ENCODE assay signal across 8 mouse cellular contexts in the genomic region with DNA sequence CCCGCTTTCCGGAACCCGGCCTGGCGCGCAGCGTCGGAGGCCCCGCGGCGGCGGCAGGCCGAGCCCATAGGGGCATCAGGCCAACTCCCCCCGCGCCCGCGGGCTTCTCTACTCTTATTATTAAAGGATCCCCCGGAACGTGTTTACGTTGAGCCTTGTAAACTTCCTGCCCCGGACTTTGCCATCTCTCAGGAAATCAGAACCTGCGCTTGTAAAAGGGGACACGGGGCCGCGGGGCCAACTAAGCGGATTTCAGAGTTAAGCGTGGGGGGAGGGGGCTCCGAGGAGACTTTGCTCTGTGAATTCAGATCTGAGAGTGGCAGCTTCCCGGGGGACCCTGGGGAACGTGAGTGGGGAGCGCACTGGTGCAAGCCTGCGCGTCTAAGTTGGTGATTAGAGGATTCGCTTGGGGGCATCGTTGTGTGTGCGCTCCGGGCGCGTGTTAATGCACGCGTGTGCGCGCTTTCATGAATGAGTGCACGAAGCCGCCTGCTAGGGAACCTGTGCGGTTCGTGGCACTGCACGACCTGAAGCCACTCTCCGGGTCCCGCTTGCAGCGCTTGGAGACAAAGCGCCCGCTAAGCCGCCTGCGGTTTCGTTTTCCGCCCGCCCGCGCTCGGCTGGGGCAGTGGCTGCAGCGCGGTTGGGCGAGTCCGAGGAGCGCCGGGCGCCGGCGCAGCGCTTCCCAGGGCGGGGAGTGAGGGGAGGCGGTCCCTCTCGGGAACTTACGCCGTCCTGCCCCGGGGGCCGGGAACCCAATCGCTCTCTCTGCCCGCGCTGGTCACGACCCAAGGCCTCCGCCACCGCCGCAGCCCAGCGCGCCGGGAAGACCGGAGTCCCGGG. TPM values are rescaled to one million over a fixed set of nuclear protein-coding genes. Genes with fewer than 3 reads are reported as not detected.
DNase-seq lines count a peak whose midpoint lies in the region; ATAC-seq and TF ChIP-seq lines count a peak whose summit lies in the region.

No protein-coding gene starts in this region.

- peak overlapping the region; percentile 12; the same call in 1 of the 2 replicates for H3K4me3 ChIP-seq in thymus, adult 2 months (ENCODE audit: control insufficient read depth, insufficient read depth, low read length)
- H3K4me3 ChIP-seq in forebrain, embryonic 15.5 days = peak overlapping the region; percentile 41
- H3K4me3 ChIP-seq in hindbrain, embryonic 10.5 days = peak overlapping the region; percentile 59
- peak overlapping the region; percentile 57 for H3K4me3 ChIP-seq in limb, embryonic 15.5 days
- no peak overlapping the region for H3K4me3 ChIP-seq in myocyte

- no peaks in the 10 kb centered on the region for H3K79me2 ChIP-seq in myocyte (ENCODE audit: control insufficient read depth, insufficient read depth)

- H3K36me3 ChIP-seq in thymus, adult 2 months (ENCODE audit: control insufficient read depth, insufficient read depth, low read length) = no peaks in the 10 kb centered on the region
- H3K36me3 ChIP-seq in forebrain, embryonic 15.5 days = no peaks in the 10 kb centered on the region
- H3K36me3 ChIP-seq in hindbrain, embryonic 10.5 days = no peaks in the 10 kb centered on the region
- H3K36me3 ChIP-seq in limb, embryonic 15.5 days = no peaks in the 10 kb centered on the region
- no peaks in the 10 kb centered on the region for H3K36me3 ChIP-seq in myocyte (ENCODE audit: control insufficient read depth, insufficient read depth)

- peak overlapping the region; percentile 65 for H3K4me2 ChIP-seq in forebrain, embryonic 15.5 days (replicated peaks)
- peak overlapping the region; percentile 99 for H3K4me2 ChIP-seq in limb, embryonic 15.5 days
- H3K4me2 ChIP-seq in myocyte (ENCODE audit: low read depth) = peak overlapping the region; percentile 65

- no peaks in the 10 kb centered on the region for H3K9me3 ChIP-seq in forebrain, embryonic 15.5 days
- no peaks in the 10 kb centered on the region for H3K9me3 ChIP-seq in hindbrain, embryonic 10.5 days
- H3K9me3 ChIP-seq in limb, embryonic 15.5 days = no peaks in the 10 kb centered on the region

- DNase-seq in thymus, adult 2 months = no peak
- no peak for DNase-seq in thymus, postnatal 25 days
- DNase-seq in hindbrain, embryonic 10.5 days (ENCODE audit: low spot score) = peak; percentile 77
- DNase-seq in thymus, postnatal 14 days = no peak

- H3K27ac ChIP-seq in thymus, adult 2 months (ENCODE audit: control insufficient read depth, insufficient read depth, low read length) = no peak overlapping the region
- H3K27ac ChIP-seq in forebrain, embryonic 15.5 days (replicated peaks) = no peak overlapping the region
- H3K27ac ChIP-seq in hindbrain, embryonic 10.5 days = peak overlapping the region; percentile 4; the same call in 1 of the 2 replicates
- H3K27ac ChIP-seq in limb, embryonic 15.5 days = no peak overlapping the region

- peak overlapping the region; percentile 6; the same call in 1 of the 2 replicates for H3K9ac ChIP-seq in forebrain, embryonic 15.5 days (replicated peaks)
- 0 out of 2 replicates have a peak overlapping the region, but pooled peaks have one; percentile 7 for H3K9ac ChIP-seq in limb, embryonic 15.5 days

- no peak overlapping the region for H3ac ChIP-seq in myocyte (ENCODE audit: control insufficient read depth, insufficient read length)

- 1% methylated on average over 89 of the region's 89 CpGs for WGBS in thymus, adult 2 months
- WGBS in forebrain, embryonic 15.5 days = under 1% methylated on average over 85 of the region's 89 CpGs
- under 1% methylated on average over 89 of the region's 89 CpGs for WGBS in hindbrain, embryonic 10.5 days
- under 1% methylated on average over 89 of the region's 89 CpGs for WGBS in limb, embryonic 15.5 days

- peaks cover 32% of the 10 kb centered on the region for H3K27me3 ChIP-seq in thymus, adult 2 months (ENCODE audit: control insufficient read depth, insufficient read depth, low read length)
- H3K27me3 ChIP-seq in forebrain, embryonic 15.5 days = peaks cover 100% of the 10 kb centered on the region
- peaks cover 100% of the 10 kb centered on the region for H3K27me3 ChIP-seq in hindbrain, embryonic 10.5 days (ENCODE audit: insufficient read depth, poor library complexity, severe bottlenecking)
- peaks cover 99% of the 10 kb centered on the region for H3K27me3 ChIP-seq in limb, embryonic 15.5 days
- peaks cover 86% of the 10 kb centered on the region for H3K27me3 ChIP-seq in myocyte (ENCODE audit: control insufficient read depth, insufficient read depth, insufficient read length)

- H3K4me1 ChIP-seq in thymus, adult 2 months (replicated peaks; ENCODE audit: control insufficient read depth, insufficient read depth, low read length) = peaks cover 6% of the 10 kb centered on the region
- H3K4me1 ChIP-seq in forebrain, embryonic 15.5 days = peaks cover 29% of the 10 kb centered on the region
- H3K4me1 ChIP-seq in hindbrain, embryonic 10.5 days (replicated peaks) = peaks cover 41% of the 10 kb centered on the region
- H3K4me1 ChIP-seq in limb, embryonic 15.5 days = peaks cover 36% of the 10 kb centered on the region

- no peak for TF ChIP-seq POLR2A in thymus, adult 2 months (IDR thresholded peaks at IDR 0.05; ENCODE audit: control insufficient read depth, extremely low read depth, insufficient read depth, low read length, poor library complexity)
- no peak for TF ChIP-seq POLR2A in myocyte (IDR thresholded peaks at IDR 0.05; ENCODE audit: insufficient read length, low read depth)

- no peak for ATAC-seq in forebrain, embryonic 15.5 days (replicated peaks)
- ATAC-seq in limb, embryonic 15.5 days (ENCODE audit: insufficient number of reproducible peaks, low FRiP score, low TSS enrichment, low read depth) = no peak
- no peak for ATAC-seq in megakaryocyte progenitor cell, adult 5-6 weeks (replicated peaks; ENCODE audit: poor library complexity)

- TF ChIP-seq CTCF in thymus, adult 2 months (IDR thresholded peaks at IDR 0.05; ENCODE audit: borderline replicate concordance, control insufficient read depth, extremely low read depth, insufficient read depth, low read length, poor library complexity) = no peak

TF ChIP-seq in myocyte, 11 proteins besides CTCF, POLR2A, EP300 and RAD21:
- TF ChIP-seq MYOD1 (IDR thresholded peaks at IDR 0.05; ENCODE audit: control insufficient read depth in 1 of 3, insufficient read length in 2 of 3, low read depth in 2 of 3) = no peak
- no peak for TF ChIP-seq CEBPB (IDR thresholded peaks at IDR 0.05; ENCODE audit: insufficient read depth, poor library complexity, severe bottlenecking)
- no peak for TF ChIP-seq USF1 (IDR thresholded peaks at IDR 0.05; ENCODE audit: low read depth)
- no peak for TF ChIP-seq REST (IDR thresholded peaks at IDR 0.05; ENCODE audit: insufficient read depth, insufficient read length)
- TF ChIP-seq SRF (IDR thresholded peaks at IDR 0.05; ENCODE audit: control insufficient read depth, insufficient read length, low read depth) = no peak
- TF ChIP-seq TCF12 (IDR thresholded peaks at IDR 0.05; ENCODE audit: insufficient read depth, poor library complexity, severe bottlenecking) = no peak
- no peak for TF ChIP-seq MYOG (IDR thresholded peaks at IDR 0.05; ENCODE audit: control insufficient read depth in 1 of 3, insufficient read depth in 1 of 3, insufficient read length in 2 of 3, low read depth in 2 of 3)
- no peak for TF ChIP-seq POLR2AphosphoS2 (IDR thresholded peaks at IDR 0.05; ENCODE audit: insufficient read length, low read depth)

RNA-seq across cellular contexts. Expression of a gene that starts 0.9 kb away (rescaled TPM):
- polyA plus RNA-seq in thymus, adult 2 months (2012; rRNA removed) = 0.94 and 1.3 TPM in 2 replicates
- polyA plus RNA-seq in forebrain, embryonic 15.5 days (2015; fragmentation: Nextera tagmentation; extraction: Ambion mirVana) = 0.54 and 0.87 TPM in 2 replicates
- 3.9 and 4.9 TPM in 2 replicates for polyA plus RNA-seq in hindbrain, embryonic 10.5 days (2016; fragmentation: Nextera tagmentation; extraction: Ambion mirVana)
- 0.22 and 0.37 TPM in 2 replicates for polyA plus RNA-seq in limb, embryonic 15.5 days (2015; fragmentation: Nextera tagmentation; extraction: Ambion mirVana)
- polyA plus RNA-seq in myocyte (2012; fragmentation: generic; extraction: Trizol) = not detected
- total RNA-seq in megakaryocyte progenitor cell, adult 5-6 weeks (2015) = not detected in 2 replicates
- not detected in 2 replicates for total RNA-seq in megakaryocyte progenitor cell, adult 5-6 weeks (2017)

RNA-seq across cellular contexts. Expression of a gene that starts 24.9 kb away (rescaled TPM):
- 60.8 and 69.4 TPM in 2 replicates for polyA plus RNA-seq in thymus, adult 2 months (2012; rRNA removed)
- polyA plus RNA-seq in forebrain, embryonic 15.5 days (2015; fragmentation: Nextera tagmentation; extraction: Ambion mirVana) = 49.8 and 55.4 TPM in 2 replicates
- 60.5 and 68.2 TPM in 2 replicates for polyA plus RNA-seq in hindbrain, embryonic 10.5 days (2016; fragmentation: Nextera tagmentation; extraction: Ambion mirVana)
- 61.1 and 62.0 TPM in 2 replicates for polyA plus RNA-seq in limb, embryonic 15.5 days (2015; fragmentation: Nextera tagmentation; extraction: Ambion mirVana)
- polyA plus RNA-seq in myocyte (2012; fragmentation: generic; extraction: Trizol) = 22.3 TPM
- 13.9 and 17.4 TPM in 2 replicates for total RNA-seq in megakaryocyte progenitor cell, adult 5-6 weeks (2015)
- 20.9 and 21.8 TPM in 2 replicates for total RNA-seq in megakaryocyte progenitor cell, adult 5-6 weeks (2017)

RNA-seq across cellular contexts. Expression of a gene that starts 32.7 kb away (rescaled TPM):
- polyA plus RNA-seq in thymus, adult 2 months (2012; rRNA removed) = 0.80 and 0.85 TPM in 2 replicates
- polyA plus RNA-seq in forebrain, embryonic 15.5 days (2015; fragmentation: Nextera tagmentation; extraction: Ambion mirVana) = 1.6 and 2.0 TPM in 2 replicates
- 7.0 and 13.7 TPM in 2 replicates for polyA plus RNA-seq in hindbrain, embryonic 10.5 days (2016; fragmentation: Nextera tagmentation; extraction: Ambion mirVana)
- polyA plus RNA-seq in limb, embryonic 15.5 days (2015; fragmentation: Nextera tagmentation; extraction: Ambion mirVana) = 6.4 and 6.8 TPM in 2 replicates
- 7.3 TPM for polyA plus RNA-seq in myocyte (2012; fragmentation: generic; extraction: Trizol)
- total RNA-seq in megakaryocyte progenitor cell, adult 5-6 weeks (2015) = not detected in 2 replicates
- not detected in 2 replicates for total RNA-seq in megakaryocyte progenitor cell, adult 5-6 weeks (2017)

RNA-seq across cellular contexts. Expression of a gene that starts 44.4 kb away (rescaled TPM):
- 0.11 and 0.14 TPM in 2 replicates for polyA plus RNA-seq in thymus, adult 2 months (2012; rRNA removed)
- polyA plus RNA-seq in forebrain, embryonic 15.5 days (2015; fragmentation: Nextera tagmentation; extraction: Ambion mirVana) = 0.10 and 0.18 TPM in 2 replicates
- 1.6 and 3.5 TPM in 2 replicates for polyA plus RNA-seq in hindbrain, embryonic 10.5 days (2016; fragmentation: Nextera tagmentation; extraction: Ambion mirVana)
- polyA plus RNA-seq in limb, embryonic 15.5 days (2015; fragmentation: Nextera tagmentation; extraction: Ambion mirVana) = 0.20 and 0.29 TPM in 2 replicates
- polyA plus RNA-seq in myocyte (2012; fragmentation: generic; extraction: Trizol) = 2.6 TPM
- not detected in 2 replicates for total RNA-seq in megakaryocyte progenitor cell, adult 5-6 weeks (2015)
- total RNA-seq in megakaryocyte progenitor cell, adult 5-6 weeks (2017) = not detected in 2 replicates
